Mouse (Mus musculus) natural killer cell, adult 2 months (primary cell): Measurements from ENCODE around the gene Zfp524.
A peak's percentile ranks its signal among the peaks of the same experiment; 100 is the strongest.
"Not testable (repeated sequence)": the region's sequence is repeated elsewhere in the genome, so short reads cannot be mapped to it uniquely, and the experiment has no call there.

Source experiments
- DNase-seq, 2 experiments: peaks; one replicate each; pipeline ENCODE4 v3.0.0; 2022; ENCODE audit warnings: low spot score in 2 of 2

Zfp524 gene

GRCm38 (mm10) chr7:5016057-5016456 is 1.8 kb downstream of the Zfp524 start:
- DNase-seq: no peak

DNA sequence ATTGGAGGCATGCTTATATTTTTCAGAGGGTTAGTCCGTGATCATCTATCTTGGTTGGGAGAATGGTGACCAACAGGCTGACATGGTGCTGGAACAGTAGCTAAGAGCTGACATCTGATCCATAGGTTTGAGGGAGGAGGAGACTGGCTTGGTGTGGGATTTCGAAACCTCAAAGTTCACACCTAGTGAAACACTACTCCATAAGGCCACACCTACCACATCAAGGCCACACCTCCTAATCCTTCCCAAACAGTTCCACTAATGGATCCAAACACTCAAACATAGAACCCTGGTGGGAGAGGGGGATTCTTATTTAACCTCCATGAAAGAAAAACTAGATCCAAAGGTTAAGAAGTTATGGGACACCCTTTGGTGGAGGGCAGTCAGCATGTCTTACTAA is 2.7 kb downstream of the Zfp524 start:
- DNase-seq: no peak

DNA sequence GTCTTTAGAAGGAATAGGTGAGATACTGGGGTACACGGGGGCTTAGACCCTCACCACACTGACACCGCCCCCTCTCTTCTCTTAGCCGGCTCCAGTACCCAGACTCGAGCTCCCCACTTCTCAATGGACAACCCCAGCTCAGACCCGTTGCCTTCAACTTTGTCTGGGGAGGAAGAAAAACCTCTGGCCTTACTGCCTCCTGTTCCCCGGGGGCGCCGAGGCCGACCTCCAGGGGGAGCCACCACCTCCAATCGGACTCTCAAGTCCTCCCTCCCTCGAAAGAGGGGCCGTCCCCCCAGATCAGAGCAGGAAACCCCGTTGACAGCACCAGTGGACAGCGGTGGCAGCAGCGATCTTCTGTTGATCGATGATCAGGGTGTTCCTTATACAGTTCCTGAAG is 3.1 kb downstream of the Zfp524 start:
- DNase-seq: peak in 1 of 2 experiments; percentile 38

- no peak for DNase-seq
These were observed 3.7 kb downstream of the Zfp524 start for GRCm38 (mm10) chr7:5017931-5018330.

DNA sequence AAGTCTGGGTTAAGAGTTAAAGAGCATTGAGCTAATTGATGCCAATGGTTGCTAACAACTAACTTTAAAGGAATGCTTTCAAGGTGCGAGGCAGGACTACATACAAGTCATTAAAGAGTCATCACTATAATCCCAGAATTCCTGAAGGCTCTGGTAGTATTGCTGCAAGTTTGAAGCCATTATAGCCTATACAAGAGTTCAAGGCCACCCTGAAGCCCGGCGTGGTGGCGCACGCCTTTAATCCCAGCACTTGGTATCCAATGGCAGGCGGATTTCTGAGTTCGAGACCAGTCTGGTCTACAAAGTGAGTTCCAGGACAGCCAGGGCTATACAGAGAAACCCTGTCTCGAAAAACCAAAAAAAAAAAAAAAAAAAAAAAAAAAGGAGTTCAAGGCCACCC is 5.4 kb downstream of the Zfp524 start:
- not testable (repeated sequence) for DNase-seq

DNA sequence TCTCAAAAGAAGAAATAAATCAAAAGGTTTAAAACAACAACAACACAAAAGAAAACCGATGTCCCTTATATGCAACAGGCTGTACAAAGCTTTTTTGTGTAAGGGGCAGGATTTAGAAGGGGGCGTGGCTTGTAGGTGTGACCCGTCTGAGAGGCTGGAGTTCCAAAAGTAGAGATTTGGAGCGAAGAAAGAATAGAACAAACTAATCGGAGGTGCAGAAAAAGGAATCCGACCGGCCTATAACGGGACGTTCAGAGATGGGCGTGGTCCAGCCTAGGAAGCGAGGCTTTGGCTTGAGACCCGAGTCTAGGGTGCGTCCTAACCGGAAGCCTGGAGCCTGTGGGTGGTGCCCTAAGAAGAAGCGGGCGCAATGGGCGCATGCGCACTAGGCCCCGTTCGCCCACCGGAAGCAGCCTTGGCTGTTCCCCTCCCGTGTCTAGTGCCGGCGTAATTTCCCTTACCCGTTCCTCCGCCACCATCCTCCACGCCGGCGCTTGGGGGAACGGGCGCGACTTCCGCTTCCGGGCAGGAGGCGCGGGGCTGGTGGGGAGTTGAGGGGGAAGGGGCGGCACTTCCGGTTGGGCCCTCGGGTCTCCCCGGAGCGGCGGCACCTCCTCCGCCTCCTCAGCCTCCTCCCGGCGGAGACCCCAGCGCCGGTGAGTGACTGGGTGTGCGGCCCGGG is 5.9 kb downstream of the Zfp524 start, which contains the start of the genes Zfp865 and Ccdc106:
Zfp865 (plus strand) TSS at position 377 of the 682 bp plus-strand sequence.
Ccdc106 (plus strand) TSS at position 554 of the 682 bp plus-strand sequence.
- peak; percentile 99 for DNase-seq

DNA sequence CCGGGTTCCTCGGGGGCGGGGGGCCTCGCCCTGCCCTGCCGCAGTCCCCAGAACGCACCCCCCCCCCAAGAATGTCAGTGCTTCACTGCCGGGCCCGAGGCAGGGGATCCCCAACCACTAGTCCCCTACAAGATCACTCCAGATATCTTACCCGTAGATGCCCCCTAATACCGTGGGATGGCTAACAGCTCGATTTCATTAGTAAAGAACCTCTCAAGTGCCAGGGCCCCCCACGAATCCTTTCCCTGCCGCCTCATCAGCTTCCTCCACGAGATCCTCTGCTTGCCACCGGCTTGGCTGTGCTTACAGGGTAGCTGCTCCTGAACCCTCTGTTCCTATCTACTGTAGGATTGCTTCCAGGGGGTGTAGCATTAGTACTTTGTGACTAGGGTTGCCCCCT is 6.5 kb downstream of the Zfp524 start:
- no peak for DNase-seq

DNA sequence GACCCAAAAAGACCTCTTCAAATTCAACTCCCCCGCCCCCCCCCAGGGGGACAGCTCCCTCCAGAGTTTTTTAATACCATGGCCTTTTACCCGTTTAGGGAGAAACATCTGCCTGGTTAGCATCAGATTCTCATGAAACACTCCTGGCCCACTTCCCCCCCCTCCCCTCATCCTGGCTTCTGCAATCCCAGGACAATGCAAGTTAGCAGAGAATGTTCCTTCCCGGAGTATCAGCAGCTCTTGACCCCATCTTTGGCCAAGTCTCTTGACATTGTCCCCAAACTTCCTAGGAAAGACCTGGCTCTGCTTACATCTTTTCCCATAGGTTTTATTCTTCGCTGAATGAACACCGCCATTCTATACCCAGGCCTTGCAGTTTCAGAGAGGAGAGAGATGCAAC is 7.0 kb downstream of the Zfp524 start:
- no peak for DNase-seq

- no peak for DNase-seq
These were observed 15.3 kb downstream of the Zfp524 start for GRCm38 (mm10) chr7:5029543-5029942.

DNA sequence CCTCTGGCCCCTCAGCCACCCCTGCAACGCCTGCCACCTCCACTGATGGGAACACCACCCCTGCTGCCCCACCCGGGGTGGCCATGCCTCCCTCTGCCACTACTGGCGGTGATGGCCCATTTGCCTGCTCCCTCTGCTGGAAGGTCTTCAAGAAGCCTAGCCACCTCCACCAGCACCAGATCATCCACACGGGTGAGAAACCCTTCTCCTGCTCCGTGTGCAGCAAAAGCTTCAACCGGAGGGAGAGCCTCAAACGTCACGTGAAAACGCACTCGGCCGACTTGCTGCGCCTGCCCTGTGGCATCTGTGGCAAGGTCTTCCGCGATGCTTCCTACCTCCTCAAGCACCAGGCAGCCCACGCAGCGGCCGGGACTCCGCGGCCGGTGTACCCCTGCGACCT is 15.7 kb downstream of the Zfp524 start:
- no peak for DNase-seq

DNA sequence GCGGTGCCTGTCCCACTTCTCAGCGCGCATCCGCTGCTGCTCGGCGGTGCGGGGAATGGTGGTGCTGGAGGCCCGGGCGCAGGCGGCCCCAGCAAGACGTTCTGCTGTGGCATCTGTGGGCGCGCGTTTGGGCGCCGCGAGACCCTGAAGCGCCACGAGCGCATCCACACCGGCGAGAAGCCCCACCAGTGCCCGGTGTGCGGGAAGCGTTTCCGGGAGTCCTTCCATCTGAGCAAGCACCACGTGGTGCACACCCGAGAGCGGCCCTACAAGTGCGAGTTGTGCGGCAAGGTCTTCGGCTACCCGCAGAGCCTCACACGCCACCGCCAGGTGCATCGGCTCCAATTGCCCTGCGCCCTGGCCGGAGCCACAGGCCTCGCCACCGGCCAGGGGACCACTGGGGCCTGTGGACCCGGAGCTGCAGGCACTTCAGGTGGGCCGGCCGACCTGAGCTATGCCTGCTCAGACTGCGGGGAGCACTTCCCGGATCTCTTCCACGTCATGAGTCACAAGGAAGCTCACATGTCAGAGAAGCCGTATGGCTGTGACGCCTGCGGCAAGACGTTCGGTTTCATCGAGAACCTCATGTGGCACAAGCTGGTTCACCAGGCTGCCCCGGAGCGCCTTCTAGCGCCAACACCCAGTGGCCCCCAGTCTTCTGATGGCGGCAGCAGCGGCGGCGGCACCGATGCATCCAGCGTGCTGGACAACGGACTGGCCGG is 16.5 kb downstream of the Zfp524 start:
- no peak for DNase-seq

- DNase-seq: no peak
These were observed 17.3 kb downstream of the Zfp524 start for GRCm38 (mm10) chr7:5031496-5031895.

- no peak for DNase-seq
These were observed 19.6 kb downstream of the Zfp524 start, which contains the start of gene 4632433K11Rik for GRCm38 (mm10) chr7:5033818-5034217. Gene 4632433K11Rik, plus strand, starts transcription at chr7:5034118.

- DNase-seq: no peak
These were observed 21.4 kb downstream of the Zfp524 start for GRCm38 (mm10) chr7:5035628-5036027.

GRCm38 (mm10) chr7:5036136-5036535 is 21.9 kb downstream of the Zfp524 start:
- no peak for DNase-seq

DNA sequence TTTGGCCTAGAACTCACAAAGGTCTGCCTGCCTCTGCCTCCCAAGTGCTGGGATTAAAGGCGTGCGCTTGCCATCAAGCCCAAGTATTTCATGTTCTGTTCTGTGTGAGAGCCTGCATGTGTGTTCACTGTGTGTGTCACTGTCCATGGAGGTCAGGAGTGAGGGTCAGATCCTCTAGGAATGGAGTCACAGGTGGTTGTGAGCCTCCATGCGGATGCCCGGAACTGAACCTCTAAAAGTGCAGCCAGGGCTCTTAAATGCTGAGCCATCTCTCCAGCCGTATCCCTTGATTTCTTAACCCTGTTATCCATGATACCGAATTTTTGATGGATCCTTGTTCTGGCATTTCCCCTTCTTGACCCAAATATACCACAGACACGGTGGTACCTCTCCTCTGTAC is 22.8 kb downstream of the Zfp524 start:
- DNase-seq: no peak

- no peak for DNase-seq
These were observed 23.3 kb downstream of the Zfp524 start for GRCm38 (mm10) chr7:5037467-5037866.

- peak; percentile 91 to 94 for DNase-seq
These were observed 24.0 kb downstream of the Zfp524 start, which contains the start of gene Zfp784 for GRCm38 (mm10) chr7:5038109-5038732. Gene Zfp784, minus strand, starts transcription at chr7:5038446.

- DNase-seq: no peak
These were observed 24.7 kb downstream of the Zfp524 start for GRCm38 (mm10) chr7:5038940-5039339.

DNA sequence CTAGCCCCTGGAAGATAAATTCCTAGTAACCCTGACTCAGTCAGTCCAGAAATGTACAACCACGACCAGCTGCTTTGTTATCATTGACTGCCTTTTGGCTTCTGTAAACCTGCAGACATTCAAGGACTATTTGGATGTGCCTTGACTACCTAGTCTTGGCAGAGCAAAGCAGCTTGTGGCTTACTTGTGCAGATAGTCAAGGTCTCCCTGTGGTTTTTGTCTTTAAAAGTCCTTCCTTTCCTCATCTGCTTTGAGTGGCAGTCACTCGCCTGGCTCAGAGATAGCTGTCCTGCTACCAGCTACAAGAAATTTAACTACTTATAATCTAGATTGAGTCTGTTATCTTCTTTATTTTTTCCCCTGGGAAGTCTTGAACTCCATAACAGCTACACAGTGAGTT is 30.8 kb downstream of the Zfp524 start:
- no peak for DNase-seq

DNA sequence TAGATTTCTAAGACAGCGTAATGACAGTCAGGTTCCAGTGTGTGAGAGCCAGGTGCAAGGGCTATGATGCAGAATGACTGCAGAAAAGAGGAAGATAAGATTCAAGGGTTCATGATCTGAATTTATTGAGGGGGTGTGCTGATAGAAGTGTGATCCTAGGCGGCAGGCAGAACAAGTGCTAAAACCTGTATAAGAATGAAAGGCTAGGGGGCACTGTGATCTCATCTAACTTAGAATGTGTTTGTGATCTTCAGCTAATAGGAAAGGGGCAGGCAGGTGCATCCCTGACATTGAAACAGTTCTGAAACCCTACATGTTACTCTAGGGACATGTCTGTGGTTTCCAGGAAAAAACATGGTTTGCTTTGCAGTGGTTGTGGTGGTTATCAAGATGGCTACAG is 31.9 kb downstream of the Zfp524 start:
- DNase-seq: no peak

DNA sequence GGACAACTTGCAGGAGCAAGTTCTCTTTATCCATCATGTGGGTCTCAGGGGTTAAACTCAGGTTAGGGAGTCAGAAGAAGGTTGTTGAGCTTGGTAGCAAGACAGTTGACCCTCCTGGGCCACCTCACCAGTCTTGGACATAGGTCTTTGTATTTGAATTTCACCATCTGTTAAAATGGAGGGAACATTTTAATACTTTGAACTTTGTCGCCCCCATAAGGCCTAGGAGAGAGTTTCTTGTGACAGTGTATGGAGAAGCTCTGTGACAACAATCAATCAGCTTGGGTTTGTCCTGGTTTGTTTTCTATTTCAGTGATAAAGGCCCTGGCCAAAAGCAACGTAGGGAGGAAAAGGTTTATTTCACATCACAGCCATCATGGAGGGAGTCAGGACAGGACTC is 33.1 kb downstream of the Zfp524 start:
- peak; percentile 31 to 49 for DNase-seq
